Mouse (Mus musculus): ENCODE results near the gene 4930579G24Rik. TPM values are rescaled to one million over a fixed set of nuclear protein-coding genes. Genes with fewer than 3 reads are reported as not detected.
A peak's percentile ranks its signal among the peaks of the same experiment; 100 is the strongest.

Gene 4930579G24Rik
- total RNA-seq (2021): 1 to 10 TPM; 1.9 TPM

DNA sequence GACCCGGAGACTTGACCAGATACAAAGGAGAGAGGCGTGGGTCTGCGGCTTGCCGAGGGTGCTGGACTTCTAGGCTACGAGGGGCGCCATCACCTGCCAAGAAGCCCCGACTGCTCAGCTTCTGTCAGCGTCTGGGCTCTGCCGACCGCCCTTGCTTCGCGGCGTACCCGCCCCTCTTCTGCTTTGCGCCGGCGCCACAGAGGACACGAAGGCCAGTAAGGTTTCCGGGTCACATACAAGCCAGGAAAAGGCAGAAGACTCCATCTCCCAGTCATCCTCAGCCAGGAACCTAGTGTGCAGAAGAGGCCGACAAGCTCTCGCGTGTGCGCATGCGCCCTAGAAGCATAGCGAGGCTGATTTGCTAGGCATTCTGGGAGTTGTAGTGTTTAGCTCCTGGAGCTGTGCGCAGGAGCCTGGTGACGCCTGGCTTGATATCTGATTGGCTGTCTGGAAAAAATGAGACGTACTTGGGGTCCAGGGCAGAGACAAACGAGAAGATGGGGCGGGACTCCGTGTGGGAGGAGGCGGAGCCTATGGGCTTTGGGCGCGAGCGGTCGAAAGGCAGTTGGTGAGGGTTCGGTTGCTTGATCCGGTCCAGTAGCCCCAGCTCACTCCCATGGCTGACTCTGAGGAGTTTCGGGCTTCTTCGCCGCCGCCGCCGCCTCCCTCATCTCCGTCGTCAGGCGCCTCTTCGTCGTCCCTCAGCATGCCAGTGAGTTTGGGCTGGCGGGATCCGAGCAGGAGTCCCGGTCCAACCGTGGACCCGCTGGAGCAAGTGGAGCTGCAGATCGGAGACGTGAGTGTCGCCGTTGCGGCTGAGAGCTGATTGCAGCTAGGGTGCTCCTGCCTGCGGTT lies at the start of gene 4930579G24Rik:
Gene 4930579G24Rik (plus strand): TSS at position 519 of the 855 bp plus-strand sequence.
- peak; percentile 77 to 78 for DNase-seq (ENCODE audit: extremely low spot score in 1 of 2, low spot score in 1 of 2)

DNA sequence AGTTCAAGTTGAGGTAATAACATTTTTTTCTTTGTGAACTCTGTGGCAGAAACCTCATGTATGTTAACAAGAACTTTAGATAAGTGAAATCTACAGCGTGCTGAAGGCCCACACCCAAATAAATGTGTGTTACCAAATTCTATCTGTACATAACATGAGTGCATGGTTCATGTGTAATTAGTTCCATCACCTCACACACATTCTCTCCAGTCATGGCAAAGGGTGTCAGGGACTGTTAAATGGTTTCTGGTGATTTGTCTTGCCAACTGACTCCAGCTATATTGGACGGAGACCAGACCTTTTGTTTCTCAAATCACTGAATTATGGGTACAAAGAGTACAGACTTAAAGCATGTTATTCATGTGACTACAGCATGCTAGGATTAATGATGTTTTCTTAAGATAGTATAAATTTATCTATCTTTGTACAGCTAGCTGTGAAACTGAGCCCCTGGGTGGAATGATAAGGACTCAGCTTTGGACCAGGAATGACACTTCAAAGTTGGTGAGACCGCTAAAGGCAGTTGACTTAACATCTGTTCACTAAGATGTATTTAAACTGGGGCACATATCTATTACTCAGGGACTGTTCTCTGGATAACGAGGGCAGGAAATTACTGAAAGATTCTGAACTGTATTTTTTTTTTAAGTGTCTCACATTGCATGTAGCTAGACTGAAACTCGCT lies 48.8 kb upstream of the 4930579G24Rik start:
- no peak for DNase-seq (ENCODE audit: extremely low spot score in 1 of 2, low spot score in 1 of 2)

DNA sequence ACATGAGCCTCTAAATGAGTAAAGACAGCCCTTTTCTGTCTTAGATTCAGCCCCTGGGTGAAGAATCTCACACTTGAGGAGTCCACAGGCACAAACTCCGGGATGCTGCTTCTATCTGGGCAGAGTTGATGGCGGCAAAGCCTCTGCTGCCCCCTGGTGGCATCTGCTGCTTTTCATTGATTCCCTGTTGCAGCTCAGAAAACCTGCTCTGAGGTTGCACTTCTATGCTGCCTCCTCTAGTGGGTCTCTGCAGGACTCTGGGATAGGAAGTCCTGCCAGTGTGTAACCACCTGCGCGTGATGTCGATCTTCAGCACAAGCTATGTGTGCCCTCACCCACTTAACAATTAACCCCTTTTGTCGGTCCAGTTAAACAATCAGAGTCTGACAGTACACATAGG lies 42.1 kb upstream of the 4930579G24Rik start:
- peak; percentile 88 to 98 for DNase-seq (ENCODE audit: extremely low spot score in 1 of 2, low spot score in 1 of 2)

DNA sequence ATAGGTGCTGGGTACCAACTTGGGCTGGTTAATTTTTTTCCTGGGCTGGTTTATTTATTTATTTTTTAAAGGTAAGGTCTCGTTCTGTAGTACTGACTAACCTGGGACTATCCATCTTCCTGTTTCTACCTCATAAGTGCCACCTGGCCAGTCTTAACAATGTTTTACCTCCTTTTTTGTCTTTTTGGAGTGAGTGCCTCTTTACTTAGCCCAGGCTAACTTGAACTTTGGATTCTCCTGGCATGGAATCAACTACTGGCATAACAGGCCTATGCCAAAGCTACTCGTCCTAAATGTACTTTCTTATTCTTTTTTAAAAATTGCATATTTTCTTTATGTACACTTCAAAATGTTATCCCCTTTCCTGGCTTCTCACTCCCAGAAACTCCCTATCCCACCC lies 39.2 kb upstream of the 4930579G24Rik start:
- DNase-seq (ENCODE audit: extremely low spot score in 1 of 2, low spot score in 1 of 2): no peak

DNA sequence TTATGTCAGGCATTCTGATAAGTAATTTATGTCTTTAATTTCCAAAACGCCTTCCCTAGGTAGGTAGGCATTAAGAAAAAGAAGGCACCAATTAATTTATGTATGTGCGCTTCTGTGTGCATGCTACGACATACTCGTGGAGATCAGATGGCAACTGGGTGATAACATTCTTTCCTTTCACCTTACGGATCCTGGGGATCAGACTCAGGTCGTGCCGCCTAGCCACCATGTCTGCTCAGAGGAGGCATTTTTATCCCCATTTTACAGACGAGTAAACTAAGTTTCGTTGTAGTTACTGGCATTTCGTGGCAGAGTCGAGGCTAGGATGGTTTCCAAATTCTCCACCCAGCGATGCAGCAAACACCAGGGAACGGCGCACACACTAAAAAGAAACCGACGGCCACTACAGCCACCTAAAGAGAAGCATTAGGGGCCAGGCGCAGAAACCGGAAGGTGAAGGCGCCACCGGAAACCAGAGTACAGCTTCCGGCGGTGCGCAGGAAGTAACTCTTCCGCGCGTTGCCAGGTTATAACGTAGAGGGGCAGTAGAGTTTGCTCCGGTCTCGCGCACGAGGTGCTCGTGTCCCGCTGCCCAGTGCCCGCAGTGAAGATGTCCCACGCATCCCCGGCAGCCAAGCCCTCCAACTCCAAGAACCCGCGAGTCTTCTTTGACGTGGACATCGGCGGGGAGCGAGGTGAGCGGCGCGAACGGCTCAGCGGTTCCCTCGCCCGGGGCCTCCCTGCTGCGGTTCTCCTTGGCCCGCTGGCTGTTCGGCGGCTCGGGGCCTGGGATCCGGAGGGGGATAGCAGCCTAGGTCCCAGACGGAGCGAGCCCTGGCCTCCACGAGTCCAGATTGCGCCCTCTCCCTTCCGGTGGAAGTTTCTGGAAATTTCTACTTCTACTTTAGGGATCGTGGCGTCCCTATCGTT lies 37.8 kb upstream of the 4930579G24Rik start, which contains the start of gene Ppid:
Gene Ppid (plus strand): TSS at position 480 of the 930 bp plus-strand sequence.
- peak; percentile 63 to 68 for DNase-seq (ENCODE audit: extremely low spot score in 1 of 2, low spot score in 1 of 2)

DNA sequence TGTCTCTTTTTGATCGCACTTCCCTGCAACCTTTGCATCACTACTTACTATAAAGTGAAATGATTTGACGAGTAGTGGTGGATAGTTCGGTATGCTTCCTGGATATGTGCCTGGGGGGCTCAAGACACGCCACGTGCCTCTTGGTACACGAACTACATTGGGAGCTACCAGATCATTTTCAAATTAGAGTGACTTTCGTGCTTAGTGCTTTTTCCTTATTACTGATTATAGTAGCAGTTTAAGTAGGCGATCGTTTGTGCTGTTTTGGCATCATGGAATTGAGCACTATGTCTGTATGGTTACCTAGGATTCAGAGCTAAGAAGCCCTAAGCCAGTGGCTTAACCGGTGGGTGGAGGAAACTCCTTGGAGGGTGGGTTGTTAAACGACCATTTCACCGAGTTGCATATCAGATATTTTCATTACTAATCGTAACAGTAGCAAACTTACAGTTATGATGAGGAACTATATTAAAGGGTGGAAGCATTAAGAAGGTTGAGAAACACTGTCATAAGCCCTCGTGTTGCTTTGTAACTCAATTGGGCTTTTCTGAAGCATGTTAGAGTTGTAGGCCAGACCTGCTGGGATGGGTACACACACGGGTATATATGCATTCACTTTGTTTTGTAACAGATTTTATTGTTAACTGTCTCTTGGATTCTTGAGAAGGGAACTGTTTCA lies 36.9 kb upstream of the 4930579G24Rik start:
- DNase-seq (ENCODE audit: extremely low spot score in 1 of 2, low spot score in 1 of 2): no peak

DNA sequence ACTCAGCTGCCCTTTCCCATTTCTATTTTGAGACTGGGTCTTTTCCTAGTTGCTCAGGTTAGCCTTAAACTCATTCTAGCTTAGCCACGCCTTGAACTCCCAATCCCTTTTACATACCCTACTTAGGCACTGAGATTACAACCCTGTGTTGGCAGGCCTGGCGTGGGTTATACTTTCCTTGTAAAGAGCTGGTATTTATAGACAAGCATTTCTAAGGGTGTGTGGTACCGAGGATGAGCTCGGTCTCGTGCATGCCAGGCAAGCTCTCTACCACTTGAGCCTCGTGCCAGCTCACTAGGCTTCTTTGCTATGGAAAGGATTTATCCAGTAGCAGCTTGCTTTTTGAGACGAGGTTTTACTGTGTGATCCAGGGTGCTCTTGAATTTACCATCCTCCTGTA lies 33.4 kb upstream of the 4930579G24Rik start:
- DNase-seq (ENCODE audit: extremely low spot score in 1 of 2, low spot score in 1 of 2): no peak

- no peak for DNase-seq (ENCODE audit: extremely low spot score in 1 of 2, low spot score in 1 of 2)
Measured at GRCm38 (mm10) chr3:79609886-79610285, 19.0 kb upstream of the 4930579G24Rik start.

DNA sequence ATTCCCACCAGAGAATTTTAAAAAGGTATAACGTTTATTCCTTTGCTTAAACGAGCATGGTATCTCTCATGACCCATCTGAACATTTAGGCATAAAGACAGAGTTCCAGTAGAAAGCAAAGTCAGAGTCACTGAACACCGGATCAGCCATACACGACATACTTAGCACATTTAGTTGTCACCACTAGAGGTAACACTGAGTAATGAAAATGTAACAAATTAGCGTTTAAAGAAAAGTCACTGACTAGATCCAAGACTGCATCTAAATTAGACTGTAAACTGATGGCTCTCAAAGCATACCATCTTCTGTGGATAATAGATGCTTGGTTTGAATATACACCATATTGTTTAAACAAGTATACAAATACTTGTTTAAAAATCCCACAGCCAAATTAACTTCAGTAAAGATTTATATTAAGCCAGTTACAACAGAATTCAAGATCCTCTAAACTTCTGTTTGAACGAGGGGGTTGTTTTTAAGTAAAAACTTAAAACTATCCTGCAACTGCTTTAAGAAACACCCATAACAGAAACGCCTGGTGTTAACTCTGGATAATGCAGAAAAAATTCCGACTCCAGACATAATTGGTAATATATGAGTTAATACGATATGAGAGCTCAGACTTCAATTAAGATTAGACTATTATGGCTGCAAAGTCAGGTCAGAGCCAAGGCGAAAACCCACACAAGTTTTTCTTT lies 1.2 kb upstream of the 4930579G24Rik start:
- DNase-seq (ENCODE audit: extremely low spot score in 1 of 2, low spot score in 1 of 2): no peak

DNA sequence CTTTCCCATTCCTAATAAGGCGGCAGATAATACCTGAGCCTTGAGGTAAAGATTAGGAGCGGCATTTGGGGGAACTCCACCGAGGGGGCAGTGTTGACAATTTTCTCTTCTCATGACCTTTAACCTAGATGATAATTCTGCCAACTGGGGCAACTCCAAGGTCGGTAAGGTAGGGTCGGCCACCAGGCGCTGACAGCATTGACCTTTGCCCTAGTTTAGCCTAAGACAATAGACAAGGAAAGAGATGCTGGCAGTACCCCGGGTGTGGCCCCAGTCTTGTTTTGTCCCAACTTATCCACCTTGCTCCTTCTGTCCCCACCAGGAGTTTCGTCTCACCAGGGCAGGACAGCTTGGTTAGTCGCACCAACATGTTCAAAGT lies 708 bp upstream of the 4930579G24Rik start:
- peak in 1 of 2 experiments; percentile 9 for DNase-seq (ENCODE audit: extremely low spot score in 1 of 2, low spot score in 1 of 2)

- peak in 1 of 2 experiments; percentile 34 for DNase-seq (ENCODE audit: extremely low spot score in 1 of 2, low spot score in 1 of 2)
Measured at GRCm38 (mm10) chr3:79629416-79629730, 494 bp downstream of the 4930579G24Rik start, which contains the start of gene Etfdh. Gene Etfdh, minus strand, starts transcription at chr3:79629500.

- no peak for DNase-seq (ENCODE audit: extremely low spot score in 1 of 2, low spot score in 1 of 2)
Measured at GRCm38 (mm10) chr3:79652129-79652528, 23.2 kb downstream of the 4930579G24Rik start.

GRCm38 (mm10) chr3:79656682-79657081 lies 27.8 kb downstream of the 4930579G24Rik start:
- DNase-seq (ENCODE audit: extremely low spot score in 1 of 2, low spot score in 1 of 2): no peak

- peak in 1 of 2 experiments; percentile 52 for DNase-seq (ENCODE audit: extremely low spot score in 1 of 2, low spot score in 1 of 2)
Measured at GRCm38 (mm10) chr3:79664787-79665408, 36.0 kb downstream of the 4930579G24Rik start.

DNA sequence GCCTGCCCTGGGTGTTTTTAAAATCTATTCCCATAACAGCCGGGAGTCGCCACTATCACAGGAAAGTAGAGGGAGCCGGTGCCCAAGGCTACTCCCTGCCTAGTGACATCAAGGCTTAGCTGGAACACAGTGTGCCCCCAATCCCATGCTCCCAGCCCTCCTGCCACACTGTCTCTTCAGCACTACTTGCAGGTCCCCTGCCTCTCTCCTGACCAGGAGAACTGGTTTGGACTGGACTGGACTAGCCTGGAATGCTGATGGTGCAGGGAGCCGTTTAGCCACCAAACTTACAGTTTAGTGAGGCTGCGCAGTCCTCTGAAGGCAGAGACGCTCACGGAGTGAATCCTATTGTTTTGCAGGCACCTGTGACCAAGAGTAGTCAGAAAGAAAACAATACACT lies 41.7 kb downstream of the 4930579G24Rik start:
- no peak for DNase-seq (ENCODE audit: extremely low spot score in 1 of 2, low spot score in 1 of 2)

DNA sequence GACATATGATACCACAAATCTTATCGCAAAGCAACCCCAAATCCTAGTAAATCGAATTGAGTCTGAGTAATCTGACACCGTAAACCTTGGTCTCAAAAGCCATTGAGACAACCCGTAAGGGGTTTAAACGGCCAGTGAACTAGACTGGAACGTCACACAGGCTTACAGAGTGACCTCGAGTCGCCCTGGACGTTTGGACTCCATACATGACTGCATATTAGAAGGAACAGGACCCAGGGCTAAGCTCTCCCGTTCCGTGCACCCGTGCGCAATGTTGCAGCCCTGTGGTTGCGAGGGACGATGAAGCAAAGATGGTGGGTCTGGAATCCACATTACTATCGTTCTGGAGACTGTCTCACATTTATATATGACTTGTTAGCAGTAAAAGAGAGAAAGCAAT lies 43.3 kb downstream of the 4930579G24Rik start:
- no peak for DNase-seq (ENCODE audit: extremely low spot score in 1 of 2, low spot score in 1 of 2)

- peak; percentile 52 to 85 for DNase-seq (ENCODE audit: extremely low spot score in 1 of 2, low spot score in 1 of 2)
Measured at GRCm38 (mm10) chr3:79673082-79673481, 44.2 kb downstream of the 4930579G24Rik start.

DNA sequence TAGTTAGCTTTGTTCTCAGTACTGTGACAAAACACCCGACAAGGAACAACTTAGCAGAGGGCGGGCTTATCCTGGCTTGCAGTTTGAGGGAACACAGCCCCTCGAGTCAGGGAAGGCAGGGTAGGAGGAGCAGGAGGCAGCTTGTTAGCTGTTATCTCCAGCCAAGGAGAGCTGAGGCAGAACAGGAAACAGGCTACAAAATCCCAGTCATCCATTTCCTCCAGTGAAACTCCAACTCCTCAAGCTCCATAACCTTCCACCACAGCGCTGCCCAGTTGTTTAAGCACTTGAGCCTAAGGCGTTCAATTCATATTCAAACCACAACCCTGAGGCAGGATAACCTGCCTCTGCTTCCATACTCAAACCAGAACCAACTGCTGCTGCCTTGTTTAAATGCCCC lies 45.8 kb downstream of the 4930579G24Rik start:
- DNase-seq (ENCODE audit: extremely low spot score in 1 of 2, low spot score in 1 of 2): no peak

DNA sequence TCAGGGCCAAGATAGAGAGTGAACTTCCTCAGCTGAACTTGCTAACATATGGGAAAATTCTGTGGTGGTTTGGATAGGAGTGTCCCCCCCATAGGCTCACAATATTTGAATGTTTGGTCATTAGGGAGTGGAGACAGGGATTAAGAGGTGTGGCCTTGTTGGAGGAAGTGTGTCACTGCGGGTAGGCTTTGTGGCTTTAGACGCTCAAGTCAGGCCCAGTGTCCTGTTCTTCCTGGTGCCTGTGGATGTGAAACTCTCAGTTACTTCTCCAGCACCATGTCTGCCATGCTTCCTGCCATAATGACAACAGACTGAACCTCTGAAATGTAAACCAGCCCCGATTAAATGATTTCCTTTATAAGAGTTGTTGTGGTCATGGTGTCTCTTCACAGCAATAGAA lies 47.5 kb downstream of the 4930579G24Rik start:
- DNase-seq (ENCODE audit: extremely low spot score in 1 of 2, low spot score in 1 of 2): no peak
